Comparison of ENCODE assay signal across 28 mouse cellular contexts in genomic region chrX:71853798-71854197, GRCm38 (mm10). TPM values are rescaled to one million over a fixed set of nuclear protein-coding genes. Genes with fewer than 3 reads are reported as not detected.
DNase-seq lines count a peak whose midpoint lies in the region; ATAC-seq and TF ChIP-seq lines count a peak whose summit lies in the region.
"Had no signal": no experiment of that assay in that cellular context is flagged by ENCODE, and none has a peak within 500 bp of the region (broad histone marks: within the 10 kb centered on the region; RNA-seq: fewer than 3 reads in every experiment).

No protein-coding gene starts in this region.

- no peak overlapping the region for H3K4me2 ChIP-seq in forebrain, embryonic 14.5 days (ENCODE audit: low read length)
- H3K4me2 ChIP-seq: forebrain, embryonic 12.5 days; heart, embryonic 12.5 days; hindbrain, embryonic 15.5 days; kidney, embryonic 15.5 days; limb, embryonic 15.5 days; liver, embryonic 13.5 days; midbrain, embryonic 13.5 days had no signal

- H3K4me1 ChIP-seq in forebrain, embryonic 14.5 days (ENCODE audit: control insufficient read depth, insufficient read depth, low read length) = no peaks in the 10 kb centered on the region
- H3K4me1 ChIP-seq in forebrain, embryonic 10.5 days = no peaks in the 10 kb centered on the region
- H3K4me1 ChIP-seq: forebrain, embryonic 12.5 days; heart, embryonic 12.5 days; hindbrain, embryonic 15.5 days; kidney, embryonic 15.5 days; limb, embryonic 10.5 days; limb, embryonic 15.5 days; liver, embryonic 13.5 days; megakaryocyte, embryonic 14.5 days; midbrain, embryonic 13.5 days had no signal

- no peak overlapping the region for H3K9ac ChIP-seq in forebrain, embryonic 14.5 days (ENCODE audit: low read length)
- H3K9ac ChIP-seq: forebrain, embryonic 12.5 days; heart, embryonic 12.5 days; hindbrain, embryonic 15.5 days; kidney, embryonic 15.5 days; limb, embryonic 15.5 days; liver, embryonic 13.5 days; midbrain, embryonic 13.5 days had no signal

- no peak overlapping the region for H3K4me3 ChIP-seq in forebrain, embryonic 14.5 days (ENCODE audit: low read depth, low read length)
- H3K4me3 ChIP-seq in forebrain, embryonic 10.5 days = no peak overlapping the region
- H3K4me3 ChIP-seq: erythroblast, embryonic 14.5 days; forebrain, embryonic 12.5 days; heart, embryonic 12.5 days; hindbrain, embryonic 15.5 days; kidney, embryonic 15.5 days; limb, embryonic 10.5 days; limb, embryonic 15.5 days; liver, embryonic 13.5 days; megakaryocyte, embryonic 14.5 days; midbrain, embryonic 13.5 days had no signal

- no peaks in the 10 kb centered on the region for H3K27me3 ChIP-seq in forebrain, embryonic 14.5 days (replicated peaks; ENCODE audit: control insufficient read depth, insufficient read depth, low read length)
- no peaks in the 10 kb centered on the region for H3K27me3 ChIP-seq in forebrain, embryonic 10.5 days (ENCODE audit: poor library complexity, severe bottlenecking)
- H3K27me3 ChIP-seq in Patski = peaks cover 9% of the 10 kb centered on the region
- H3K27me3 ChIP-seq: forebrain, embryonic 12.5 days; hindbrain, embryonic 15.5 days; limb, embryonic 15.5 days; liver, embryonic 13.5 days; midbrain, embryonic 13.5 days had no signal

- intact Hi-C loops in heart, postnatal 25 days (cut with DNase I) = no loop called here

- DNase-seq in adrenal gland, adult 2 months = peak; percentile 9
- DNase-seq in adrenal gland, postnatal 36 days = no peak
- peak; percentile 11 for DNase-seq in forebrain, embryonic 14.5 days (ENCODE audit: low spot score)
- DNase-seq in forebrain, embryonic 10.5 days (ENCODE audit: extremely low spot score, low spot score) = no peak
- peak; percentile 34 for DNase-seq in Patski (ENCODE audit: low read depth, low spot score)
- peak; percentile 1 for DNase-seq in gonadal fat pad, adult 2 months (ENCODE audit: low read depth)
- DNase-seq in urinary bladder, postnatal 25 days (ENCODE audit: low spot score) = no peak
- DNase-seq in heart, postnatal 25 days (ENCODE audit: low spot score) = no peak
- DNase-seq: cerebellum, postnatal 36 days; gastrocnemius, postnatal 25 days; kidney, adult 11 months; kidney, postnatal 25 days; liver, embryonic 13.5 days; lung, adult 18-20 months; lung, postnatal 4 days; retina, postnatal 1 day; right cerebral cortex, postnatal 14 days had no signal

- POLR2A ChIA-PET in Patski (lab: Charles Lee) = interaction anchor here (0.6 kb wide), 1 partner anchor 46 kb away, joined by 3 read pairs; no protein-coding TSS in a partner anchor

- ATAC-seq in forebrain, embryonic 14.5 days = no peak
- peak; percentile 94 for ATAC-seq in Patski
- ATAC-seq: inflammation-experienced regulatory T-cells, adult 6 months; lung, postnatal 0 days; midbrain, embryonic 13.5 days had no signal

- in situ Hi-C loops in Patski (cut with MboI; ENCODE audit: low pct_unique_long_range_greater_than_20kb) = loop anchor here (5.0 kb wide), 1 partner anchor 581 kb away; no protein-coding TSS in a partner anchor

- CTCF ChIA-PET in Patski (lab: Charles Lee) = no interaction called here

- H3K27ac ChIP-seq in forebrain, embryonic 14.5 days (ENCODE audit: low read depth, low read length) = no peak overlapping the region
- no peak overlapping the region for H3K27ac ChIP-seq in forebrain, embryonic 10.5 days
- H3K27ac ChIP-seq: forebrain, embryonic 12.5 days; hindbrain, embryonic 15.5 days; kidney, embryonic 15.5 days; limb, embryonic 10.5 days; limb, embryonic 15.5 days; liver, embryonic 13.5 days; midbrain, embryonic 13.5 days had no signal

- H3K36me3 ChIP-seq in forebrain, embryonic 14.5 days (ENCODE audit: control insufficient read depth, insufficient read depth, low read length) = no peaks in the 10 kb centered on the region
- H3K36me3 ChIP-seq in forebrain, embryonic 10.5 days (replicated peaks) = no peaks in the 10 kb centered on the region
- H3K36me3 ChIP-seq: forebrain, embryonic 12.5 days; heart, embryonic 12.5 days; hindbrain, embryonic 15.5 days; kidney, embryonic 15.5 days; limb, embryonic 10.5 days; limb, embryonic 15.5 days; liver, embryonic 13.5 days; midbrain, embryonic 13.5 days had no signal

- H3K9me3 ChIP-seq in forebrain, embryonic 14.5 days (replicated peaks; ENCODE audit: control insufficient read depth, low read length) = no peaks in the 10 kb centered on the region
- no peaks in the 10 kb centered on the region for H3K9me3 ChIP-seq in forebrain, embryonic 10.5 days
- H3K9me3 ChIP-seq: forebrain, embryonic 12.5 days; heart, embryonic 12.5 days; hindbrain, embryonic 15.5 days; kidney, embryonic 15.5 days; limb, embryonic 10.5 days; limb, embryonic 15.5 days; liver, embryonic 13.5 days; megakaryocyte, embryonic 14.5 days; midbrain, embryonic 13.5 days had no signal

- TF ChIP-seq CTCF in Patski (IDR thresholded peaks at IDR 0.05) = no peak

RNA-seq across cellular contexts. Expression of gene Vma21, which starts 38.1 kb away (rescaled TPM):
- 10 to 100 TPM; 33.0 to 55.6 TPM for total RNA-seq in adrenal gland, adult 2 months (2021)
- polyA plus RNA-seq in adrenal gland, adult 2 months (2012; rRNA removed) = 3.7 and 4.3 TPM in 2 replicates
- 10 to 100 TPM; 48.3 to 52.4 TPM for total RNA-seq in adrenal gland, postnatal 36 days (2021)
- polyA plus RNA-seq in forebrain, embryonic 14.5 days (2014; fragmentation: Nextera tagmentation; extraction: Ambion mirVana) = 44.8 and 46.0 TPM in 2 replicates
- polyA plus RNA-seq in forebrain, embryonic 10.5 days (2016; fragmentation: Nextera tagmentation; extraction: Ambion mirVana) = 44.9 and 52.9 TPM in 2 replicates
- polyA plus RNA-seq in Patski (2021) = 30.0 TPM
- 5.1 and 6.6 TPM in 2 replicates for polyA plus RNA-seq in gonadal fat pad, adult 2 months (2012; rRNA removed)
- 10 to 100 TPM; 19.1 to 19.4 TPM for total RNA-seq in heart, postnatal 25 days (2021)

Comparison
In these comparisons a context has a peak if more than half of its experiments do, and no peak if none do; other contexts are left out.
1. DNase-seq: peak in adrenal gland, adult 2 months (single experiment), forebrain, embryonic 14.5 days (single experiment), Patski (single experiment) and gonadal fat pad, adult 2 months (single experiment); none in adrenal gland, postnatal 36 days (0 of 2), forebrain, embryonic 10.5 days (single experiment), urinary bladder, postnatal 25 days (single experiment) and heart, postnatal 25 days (single experiment).